Mouse (Mus musculus) regulatory T cell (primary cell): ENCODE measurements around the gene Ndufa4l2.

ENCODE experiments used
- in situ Hi-C: fragments of 300-600 bp; cut with MboI, MseI; formaldehyde crosslinking; loops from one replicate; pipeline ENCODE4 v1.15.1; 2025; ENCODE audit warnings: high pct_unique_total_duplicates

The Ndufa4l2 gene

GRCm38 (mm10) chr10:127509837-127510701 is 4.7 kb upstream of the Ndufa4l2 start:
- in situ Hi-C loops: loop anchor here (5.0 kb wide), 1 partner anchor 32 kb away; no protein-coding TSS in a partner anchor

GRCm38 (mm10) chr10:127510895-127511617 is 3.7 kb upstream of the Ndufa4l2 start:
- in situ Hi-C loops: no loop called here

- in situ Hi-C loops: no loop called here
Observed at GRCm38 (mm10) chr10:127511634-127512306, 3.0 kb upstream of the Ndufa4l2 start.

GRCm38 (mm10) chr10:127512307-127512666 is 2.5 kb upstream of the Ndufa4l2 start:
- in situ Hi-C loops: no loop called here

GRCm38 (mm10) chr10:127512813-127513212 is 2.0 kb upstream of the Ndufa4l2 start:
- in situ Hi-C loops: no loop called here

GRCm38 (mm10) chr10:127513501-127514091 is 1.2 kb upstream of the Ndufa4l2 start:
- in situ Hi-C loops: no loop called here

DNA sequence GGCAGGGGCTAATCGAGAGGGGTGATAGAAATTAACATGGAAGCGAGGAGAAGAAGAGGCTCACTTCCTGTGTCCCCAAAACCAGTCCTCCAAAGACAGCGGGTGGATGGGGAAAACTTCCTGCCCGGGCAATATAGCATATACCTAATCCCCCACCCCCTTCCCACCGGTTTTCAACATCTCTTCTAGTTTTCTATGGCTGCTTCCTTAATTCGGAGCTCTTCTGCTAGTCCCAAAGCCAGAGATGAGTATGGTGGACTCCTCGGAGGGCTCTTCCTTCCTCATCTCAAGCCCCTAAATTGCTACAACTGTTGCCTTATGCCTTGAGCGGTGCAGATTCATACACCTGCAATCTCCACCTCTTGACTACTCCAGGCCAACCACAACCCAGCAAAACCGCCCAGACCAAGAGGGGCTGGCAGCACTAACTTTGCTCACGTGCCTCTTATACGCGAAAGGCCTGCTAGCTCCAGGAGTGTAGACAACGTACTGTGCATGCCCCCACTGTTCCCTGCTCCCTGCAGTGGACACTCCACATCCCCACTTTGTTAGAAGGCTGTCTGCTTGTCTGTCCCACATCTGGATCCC is 562 bp upstream of the Ndufa4l2 start:
- in situ Hi-C loops: no loop called here

GRCm38 (mm10) chr10:127515271-127515982 is 660 bp downstream of the Ndufa4l2 start:
- in situ Hi-C loops: no loop called here

DNA sequence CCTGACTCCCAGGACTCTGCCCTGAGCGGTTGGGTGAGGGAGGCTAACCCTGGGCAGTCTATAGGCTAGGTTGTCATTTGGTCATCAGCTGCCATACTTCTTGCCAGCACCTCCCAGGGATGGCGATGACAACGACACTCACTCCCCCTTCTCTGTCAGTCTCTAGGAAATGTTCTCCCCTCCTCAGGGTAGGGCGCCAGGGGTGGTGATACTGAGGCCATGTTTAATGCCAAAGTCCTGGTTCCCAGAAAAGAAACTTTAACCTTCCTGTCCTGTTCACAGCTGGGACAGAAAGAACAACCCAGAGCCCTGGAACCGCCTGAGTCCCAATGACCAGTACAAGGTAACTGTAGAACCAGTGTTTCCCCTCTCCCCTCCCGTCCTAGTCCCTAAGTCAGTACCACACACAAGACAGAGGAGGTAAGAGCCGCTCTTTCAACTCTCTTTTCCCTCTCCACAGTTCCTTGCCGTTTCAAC is 1.3 kb downstream of the Ndufa4l2 start:
- in situ Hi-C loops: no loop called here

GRCm38 (mm10) chr10:127516576-127517260 is 2.0 kb downstream of the Ndufa4l2 start:
- in situ Hi-C loops: no loop called here

DNA sequence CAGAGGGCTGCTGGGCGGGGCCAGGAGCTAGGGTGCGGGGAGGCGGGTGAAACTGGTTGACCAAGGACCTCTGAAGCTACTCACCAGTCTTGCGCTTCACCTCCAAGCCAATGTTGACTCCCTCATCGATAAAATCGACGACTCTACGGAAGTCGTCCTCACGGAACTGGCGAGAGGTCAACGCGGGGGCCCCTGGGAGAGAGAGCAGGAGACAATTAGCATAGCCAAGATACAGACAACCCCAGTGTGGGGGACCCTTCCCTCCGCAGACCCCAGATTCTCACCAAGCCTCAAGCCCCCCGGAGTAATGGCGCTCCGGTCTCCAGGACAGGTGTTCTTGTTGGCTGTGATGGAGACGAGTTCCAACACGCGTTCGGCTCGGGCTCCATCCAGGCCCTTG is 3.2 kb downstream of the Ndufa4l2 start:
- in situ Hi-C loops: no loop called here

- in situ Hi-C loops: no loop called here
Observed at GRCm38 (mm10) chr10:127519041-127519701, 4.4 kb downstream of the Ndufa4l2 start.

DNA sequence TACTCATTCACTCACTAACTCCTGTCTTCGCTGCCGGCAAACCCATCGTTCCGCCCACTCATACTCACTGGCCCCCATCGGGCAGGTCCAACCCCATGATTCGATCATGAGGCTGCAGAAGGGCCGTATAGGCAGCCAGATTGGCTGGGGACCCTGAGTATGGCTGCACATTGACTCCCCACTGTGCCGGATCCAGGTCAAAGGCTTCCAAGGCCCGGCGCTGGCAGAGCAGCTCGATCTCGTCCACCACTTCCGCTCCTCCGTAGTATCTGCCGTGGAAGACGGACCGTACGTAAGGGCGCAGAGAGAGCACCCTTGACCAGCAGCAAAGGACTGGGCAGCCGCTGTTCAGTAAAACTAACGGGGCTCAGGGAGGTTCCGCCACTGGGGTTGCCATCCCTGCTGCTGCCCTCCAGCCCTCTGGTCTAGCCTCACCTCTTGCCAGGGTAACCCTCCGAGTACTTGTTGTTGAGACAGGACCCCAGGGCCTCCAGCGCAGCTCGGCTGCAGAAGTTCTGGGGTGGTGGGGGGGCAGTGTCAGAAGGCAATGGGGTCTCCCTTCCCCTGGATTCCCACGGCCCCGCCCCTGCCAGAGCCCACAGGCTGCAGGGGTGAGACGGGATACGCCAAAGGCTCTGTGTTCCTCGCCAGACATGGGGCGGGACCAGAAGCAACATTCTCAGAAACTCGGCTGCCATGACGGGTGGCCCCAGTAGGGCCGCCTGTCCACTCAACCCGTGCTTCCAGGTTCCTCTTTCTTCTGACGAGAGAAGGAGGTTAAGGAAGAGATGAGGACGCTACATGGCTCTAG is 5.3 kb downstream of the Ndufa4l2 start:
- in situ Hi-C loops: no loop called here

DNA sequence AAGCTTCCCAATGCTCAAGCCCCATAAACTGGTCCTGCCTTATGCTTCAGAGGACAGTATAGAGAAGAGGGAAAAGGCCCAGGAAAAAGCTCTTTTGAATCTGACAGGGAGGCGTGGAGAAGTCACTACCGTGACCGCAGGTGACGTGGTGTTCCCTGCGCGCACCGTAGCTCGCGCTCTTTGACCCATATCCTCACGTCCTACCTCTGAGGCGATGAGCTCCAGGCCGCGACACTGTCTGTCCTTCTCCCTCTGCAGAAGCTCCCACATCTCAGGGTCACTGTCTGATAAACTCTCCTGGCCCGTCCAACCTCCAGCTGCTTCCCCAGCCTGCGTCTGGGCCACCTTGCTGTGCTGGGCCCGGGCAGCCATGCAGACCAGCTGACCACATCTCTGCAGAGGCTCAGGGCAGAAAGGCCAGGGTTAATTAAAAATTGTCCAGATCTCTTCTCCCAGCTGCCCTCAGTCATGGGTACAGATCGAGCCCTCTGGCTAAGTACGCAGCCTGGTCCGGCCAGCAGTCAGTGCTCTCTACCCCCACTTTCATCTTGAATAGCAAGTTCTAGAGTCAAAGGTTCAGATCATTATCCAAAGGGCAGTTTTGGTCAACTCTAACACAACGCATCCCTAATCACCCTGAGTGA is 6.1 kb downstream of the Ndufa4l2 start:
- in situ Hi-C loops: no loop called here

DNA sequence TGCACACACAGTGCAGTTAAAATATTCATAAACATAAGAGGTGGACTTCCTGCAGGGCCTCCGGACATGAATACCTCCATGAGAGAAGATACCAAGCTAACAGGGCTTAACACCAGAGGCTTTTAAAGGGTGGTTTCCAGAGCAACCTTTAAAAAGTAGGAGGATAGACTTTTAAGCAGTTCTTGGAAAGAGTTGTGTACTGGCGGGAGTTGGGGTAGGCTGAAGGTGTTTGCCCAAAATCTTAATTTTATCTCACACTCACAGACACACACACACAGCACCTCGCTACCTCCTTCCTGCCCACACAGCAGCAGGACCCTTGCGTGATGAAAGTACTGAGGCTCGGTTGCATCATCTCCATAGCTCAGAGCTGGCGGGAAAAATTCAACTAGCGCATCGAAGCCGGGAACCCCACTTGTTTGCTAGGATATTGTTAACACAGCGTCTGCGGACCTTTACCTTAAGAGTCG is 6.9 kb downstream of the Ndufa4l2 start:
- in situ Hi-C loops: no loop called here

DNA sequence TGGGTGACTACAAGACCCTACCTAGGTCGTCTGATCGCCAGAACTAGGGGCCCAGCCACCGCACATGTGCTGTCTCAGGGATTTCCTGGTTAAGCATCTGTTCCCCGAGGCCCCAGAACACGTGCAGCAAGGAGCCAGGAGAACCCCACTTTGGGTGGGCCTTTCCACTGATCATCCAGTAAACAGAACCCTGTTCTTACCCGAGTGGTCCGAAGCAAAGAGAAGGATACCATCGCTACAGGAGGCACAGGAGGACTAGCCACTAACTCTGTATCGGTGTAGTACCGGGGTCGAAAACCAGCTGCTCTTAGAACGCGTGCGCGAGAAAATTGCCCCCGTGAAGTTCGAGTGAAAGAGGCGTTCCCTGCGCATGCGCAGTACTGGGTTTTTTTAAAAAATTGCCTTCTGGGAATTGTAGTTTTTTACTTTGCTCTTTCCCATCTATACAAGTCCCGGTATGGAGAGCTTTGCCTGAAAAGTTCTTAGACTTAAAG is 7.4 kb downstream of the Ndufa4l2 start, which contains the start of gene Shmt2:
Gene Shmt2, minus strand, starts transcription at position 357 of the 494 bp plus-strand sequence.
- in situ Hi-C loops: no loop called here

- in situ Hi-C loops: no loop called here
Observed at GRCm38 (mm10) chr10:127524646-127525255, 10.0 kb downstream of the Ndufa4l2 start.
